Mouse (Mus musculus) lung, embryonic 14.5 days (tissue): ENCODE results near the gene Slc7a1. TPM values are rescaled to one million over a fixed set of nuclear protein-coding genes. Genes with fewer than 3 reads are reported as not detected.

Experiments used
- ATAC-seq: fragments of 200-750 bp; cut with Nextera tagmentation; 2 replicates; pipeline ENCODE4 v1.8.0; 2017; ENCODE audit warnings: mild to moderate bottlenecking, moderate TSS enrichment, moderate library complexity; ENCODE audit not compliant: insufficient read depth
- DNase-seq: peaks from one replicate; pipeline ENCODE4 v3.0.0-alpha.2; 2015
- H3K27ac ChIP-seq: fragments of 300-500 bp; sonication (generic); 2 replicates; pipeline ENCODE4 v1.5.1; 2014; ENCODE audit warnings: low read depth, mild to moderate bottlenecking, moderate library complexity
- H3K27me3 ChIP-seq: fragments of 300-500 bp; sonication (generic); 2 replicates; pipeline ENCODE4 v1.6.1; 2014; ENCODE audit warnings: low read length, control low read depth; ENCODE audit not compliant: insufficient read depth
- H3K36me3 ChIP-seq: fragments of 300-500 bp; sonication (generic); 2 replicates; pipeline ENCODE4 v1.6.1; 2014; ENCODE audit warnings: control low read depth; ENCODE audit not compliant: insufficient read depth
- H3K4me1 ChIP-seq: fragments of 300-500 bp; sonication (generic); 2 replicates; pipeline ENCODE4 v1.6.1; 2014; ENCODE audit warnings: antibody characterized with exemption, control low read depth; ENCODE audit not compliant: insufficient read depth
- H3K4me2 ChIP-seq: fragments of 300-500 bp; sonication (generic); 2 replicates; pipeline ENCODE4 v1.6.1; 2014; ENCODE audit warnings: mild to moderate bottlenecking
- H3K4me3 ChIP-seq: fragments of 300-500 bp; sonication (generic); 2 replicates; pipeline ENCODE4 v1.5.1; 2014; ENCODE audit warnings: low read depth, low read length
- H3K9ac ChIP-seq: fragments of 300-500 bp; sonication (generic); 2 replicates; pipeline ENCODE4 v1.6.1; 2014
- H3K9me3 ChIP-seq: fragments of 300-500 bp; sonication (generic); 2 replicates; pipeline ENCODE4 v1.6.1; 2016; ENCODE audit warnings: low read depth, low read length, control low read depth
- CTCF ChIP-seq: IDR thresholded peaks from 2 replicates; pipeline ENCODE4 v1.5.1; 2016; ENCODE audit warnings: antibody characterized with exemption, low read depth
- WGBS: fragments of 180-500 bp; shearing (Covaris S2); extraction: QIAGEN DNeasy Blood & Tissue Kit; methylation state at CpG from one replicate; pipeline ENCODE4 v1.1.7; 2014; 5-methylcytosine and 5-hydroxymethylcytosine counted together
- polyA plus RNA-seq: library from polyadenylated mRNA; unstranded; fragments of >200 nt; fragmentation: Nextera tagmentation; extraction: Ambion mirVana; gene quantifications from 2 replicates; pipeline ENCODE4 v1.2.1, GENCODE M21; 2014

The Slc7a1 gene
- polyA plus RNA-seq, 1 experiment from 2014 or later, result 31.3 TPM

- H3K9ac ChIP-seq, result no peak overlapping the region
- ATAC-seq (no peak), DNase-seq (no peak)
- TF ChIP-seq CTCF, result no peak
- no peaks in the 10 kb centered on the region for H3K36me3 ChIP-seq
- no peak overlapping the region for H3K27ac ChIP-seq
- no peaks in the 10 kb centered on the region for H3K4me1 ChIP-seq
- H3K4me2 ChIP-seq, result no peak overlapping the region
- H3K9me3 ChIP-seq, result no peaks in the 10 kb centered on the region
- WGBS, result 34% methylated on average over 2 of the region's 2 CpGs
- no peak overlapping the region for H3K4me3 ChIP-seq
- H3K27me3 ChIP-seq, result no peaks in the 10 kb centered on the region
Measured at GRCm38 (mm10) chr5:148421326-148421725, 21.6 kb upstream of the Slc7a1 start.

GRCm38 (mm10) chr5:148419112-148419526 lies 19.4 kb upstream of the Slc7a1 start:
- H3K4me1 ChIP-seq, result no peaks in the 10 kb centered on the region
- H3K4me2 ChIP-seq, result peak overlapping the region; percentile 29; the same call in 1 of the 2 replicates
- no peak for TF ChIP-seq CTCF
- H3K36me3 ChIP-seq, result no peaks in the 10 kb centered on the region
- WGBS, result 57% methylated on average over 9 of the region's 9 CpGs
- ATAC-seq, result peak; percentile 49; the same call in 1 of the 2 replicates
- H3K9me3 ChIP-seq, result no peaks in the 10 kb centered on the region
- no peaks in the 10 kb centered on the region for H3K27me3 ChIP-seq
- H3K9ac ChIP-seq, result no peak overlapping the region
- peak; percentile 91 for DNase-seq
- no peak overlapping the region for H3K4me3 ChIP-seq
- no peak overlapping the region for H3K27ac ChIP-seq

DNA sequence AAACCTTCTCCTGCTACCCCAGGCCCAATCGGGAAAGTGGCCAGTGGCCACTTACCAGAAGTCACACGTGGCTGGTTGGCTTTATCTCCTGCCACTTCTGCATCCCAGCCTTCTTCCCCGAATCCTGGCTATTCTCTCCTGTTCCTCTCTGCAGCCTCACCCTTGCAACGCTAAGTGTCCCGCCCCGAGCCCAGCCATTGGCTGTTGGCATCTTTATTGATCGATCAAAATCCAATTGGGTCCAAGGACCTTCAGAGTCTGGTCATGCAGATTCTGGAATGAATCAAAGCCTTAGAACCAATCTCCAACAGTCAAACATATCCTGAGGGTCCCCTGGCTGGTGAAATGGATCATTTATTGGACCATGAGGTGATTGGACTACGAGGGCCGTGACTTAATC lies 18.7 kb upstream of the Slc7a1 start:
- no peak for DNase-seq
- H3K9me3 ChIP-seq, result no peaks in the 10 kb centered on the region
- H3K27me3 ChIP-seq, result no peaks in the 10 kb centered on the region
- H3K4me2 ChIP-seq, result no peak overlapping the region
- H3K36me3 ChIP-seq, result no peaks in the 10 kb centered on the region
- 87% methylated on average over 9 of the region's 9 CpGs for WGBS
- H3K9ac ChIP-seq, result no peak overlapping the region
- H3K4me3 ChIP-seq, result no peak overlapping the region
- ATAC-seq, result no peak
- no peaks in the 10 kb centered on the region for H3K4me1 ChIP-seq
- no peak overlapping the region for H3K27ac ChIP-seq
- no peak for TF ChIP-seq CTCF

GRCm38 (mm10) chr5:148417756-148418155 lies 18.1 kb upstream of the Slc7a1 start:
- no peak for ATAC-seq
- peak; percentile 30 for TF ChIP-seq CTCF

GRCm38 (mm10) chr5:148416461-148416860 lies 16.8 kb upstream of the Slc7a1 start:
- WGBS, result 53% methylated on average over 10 of the region's 10 CpGs

More at GRCm38 (mm10) chr5:148417756-148418155, 18.1 kb upstream of the Slc7a1 start:
- no peak overlapping the region for H3K4me3 ChIP-seq
- no peaks in the 10 kb centered on the region for H3K27me3 ChIP-seq
- H3K4me2 ChIP-seq, result no peak overlapping the region
- H3K27ac ChIP-seq, result no peak overlapping the region
- H3K9ac ChIP-seq, result no peak overlapping the region
- no peaks in the 10 kb centered on the region for H3K9me3 ChIP-seq
- WGBS, result 97% methylated on average over 1 of the region's 1 CpGs
- H3K4me1 ChIP-seq, result no peaks in the 10 kb centered on the region
- no peaks in the 10 kb centered on the region for H3K36me3 ChIP-seq
- DNase-seq, result no peak

GRCm38 (mm10) chr5:148414233-148414632 lies 14.5 kb upstream of the Slc7a1 start:
- Histone ChIP-seq H3K27me3 (no peaks in the 10 kb centered on the region), H3K36me3 (no peaks in the 10 kb centered on the region), H3K4me2 (no peak overlapping the region), H3K4me1 (no peaks in the 10 kb centered on the region), H3K9ac (no peak overlapping the region), H3K9me3 (no peaks in the 10 kb centered on the region), H3K4me3 (no peak overlapping the region), H3K27ac (no peak overlapping the region)
- ATAC-seq, result no peak
- no peak for DNase-seq
- 34% methylated on average over 7 of the region's 7 CpGs for WGBS
- TF ChIP-seq CTCF, result no peak

More at GRCm38 (mm10) chr5:148416461-148416860, 16.8 kb upstream of the Slc7a1 start:
- no peaks in the 10 kb centered on the region for H3K4me1 ChIP-seq
- H3K27ac ChIP-seq, result no peak overlapping the region
- no peaks in the 10 kb centered on the region for H3K9me3 ChIP-seq
- H3K4me2 ChIP-seq, result no peak overlapping the region
- H3K9ac ChIP-seq, result no peak overlapping the region
- DNase-seq (no peak), ATAC-seq (no peak)
- H3K36me3 ChIP-seq, result no peaks in the 10 kb centered on the region
- H3K4me3 ChIP-seq, result no peak overlapping the region
- no peak for TF ChIP-seq CTCF
- no peaks in the 10 kb centered on the region for H3K27me3 ChIP-seq

- Histone ChIP-seq H3K9ac (no peak overlapping the region), H3K4me1 (no peaks in the 10 kb centered on the region)
- no peak for ATAC-seq
Measured at GRCm38 (mm10) chr5:148412504-148412903, 12.8 kb upstream of the Slc7a1 start.

GRCm38 (mm10) chr5:148409465-148409864 lies 9.8 kb upstream of the Slc7a1 start:
- Histone ChIP-seq H3K36me3 (no peaks in the 10 kb centered on the region), H3K27ac (no peak overlapping the region), H3K4me2 (no peak overlapping the region), H3K9me3 (no peaks in the 10 kb centered on the region), H3K9ac (no peak overlapping the region), H3K4me1 (no peaks in the 10 kb centered on the region), H3K27me3 (no peaks in the 10 kb centered on the region), H3K4me3 (no peak overlapping the region)
- no peak for TF ChIP-seq CTCF
- no peak for DNase-seq
- no peak for ATAC-seq
- 70% methylated on average over 8 of the region's 8 CpGs for WGBS

More at GRCm38 (mm10) chr5:148412504-148412903, 12.8 kb upstream of the Slc7a1 start:
- no peak for DNase-seq
- H3K27ac ChIP-seq, result no peak overlapping the region
- H3K36me3 ChIP-seq, result no peaks in the 10 kb centered on the region
- no peaks in the 10 kb centered on the region for H3K9me3 ChIP-seq
- H3K4me2 ChIP-seq, result no peak overlapping the region
- 92% methylated on average over 4 of the region's 4 CpGs for WGBS
- TF ChIP-seq CTCF, result no peak
- no peak overlapping the region for H3K4me3 ChIP-seq
- no peaks in the 10 kb centered on the region for H3K27me3 ChIP-seq
